Mouse (Mus musculus) midbrain, postnatal 0 days (tissue): ENCODE results near the gene Btbd3. TPM values are rescaled to one million over a fixed set of nuclear protein-coding genes. Genes with fewer than 3 reads are reported as not detected.

Experiments
- ATAC-seq: fragments of 200-750 bp; cut with Nextera tagmentation; 2 replicates; pipeline ENCODE4 v1.8.0; 2017; ENCODE audit warnings: moderate number of reproducible peaks, mild to moderate bottlenecking, moderate TSS enrichment, moderate library complexity; ENCODE audit not compliant: low FRiP score
- DNase-seq: peaks from one replicate; pipeline ENCODE4 v3.0.0-alpha.2; 2015; ENCODE audit warnings: low spot score
- H3K27ac ChIP-seq: fragments of 300-500 bp; sonication (generic); 2 replicates; pipeline ENCODE4 v1.5.1; 2014; ENCODE audit warnings: low read depth, mild to moderate bottlenecking, low read length, mixed read lengths
- H3K27me3 ChIP-seq: fragments of 300-500 bp; sonication (generic); 2 replicates; pipeline ENCODE4 v1.6.1; 2014; ENCODE audit warnings: low read length, control low read depth, mixed read lengths; ENCODE audit not compliant: insufficient read depth
- H3K36me3 ChIP-seq: fragments of 300-500 bp; sonication (generic); 2 replicates; pipeline ENCODE4 v1.6.1; 2014; ENCODE audit warnings: low read length, control low read depth, mixed read lengths; ENCODE audit not compliant: insufficient read depth
- H3K4me1 ChIP-seq: fragments of 300-500 bp; sonication (generic); 2 replicates; pipeline ENCODE4 v1.6.1; 2014; ENCODE audit warnings: mild to moderate bottlenecking, control low read depth, antibody characterized with exemption, low read length, mixed read lengths; ENCODE audit not compliant: insufficient read depth
- H3K4me2 ChIP-seq: fragments of 300-500 bp; sonication (generic); 2 replicates; pipeline ENCODE4 v1.6.1; 2014; ENCODE audit warnings: low read depth, mild to moderate bottlenecking, low read length, mixed read lengths; ENCODE audit not compliant: poor library complexity, severe bottlenecking
- H3K4me3 ChIP-seq: fragments of 300-500 bp; sonication (generic); 2 replicates; pipeline ENCODE4 v1.5.1; 2014; ENCODE audit warnings: low read depth, mild to moderate bottlenecking, low read length, moderate library complexity
- H3K9ac ChIP-seq: fragments of 300-500 bp; sonication (generic); replicated peaks from 2 replicates; pipeline ENCODE4 v1.6.1; 2014; ENCODE audit warnings: mild to moderate bottlenecking, low read length, moderate library complexity, mixed read lengths; ENCODE audit not compliant: poor library complexity, severe bottlenecking
- H3K9me3 ChIP-seq: fragments of 300-500 bp; sonication (generic); 2 replicates; pipeline ENCODE4 v1.6.1; 2016; ENCODE audit warnings: low read length, control low read depth
- CTCF ChIP-seq: IDR thresholded peaks from 2 replicates; pipeline ENCODE4 v1.5.1; 2016; ENCODE audit warnings: antibody characterized with exemption, mild to moderate bottlenecking
- WGBS: fragments of 180-500 bp; shearing (Covaris S2); extraction: QIAGEN DNeasy Blood & Tissue Kit; methylation state at CpG from one replicate; pipeline ENCODE4 v1.1.7; 2014; 5-methylcytosine and 5-hydroxymethylcytosine counted together
- polyA plus RNA-seq: library from polyadenylated mRNA; unstranded; fragments of >200 nt; fragmentation: Nextera tagmentation; extraction: Ambion mirVana; gene quantifications from 2 replicates; pipeline ENCODE4 v1.2.1, GENCODE M21; 2015
- total RNA-seq: library from RNA; depleted of rRNA; stranded (reverse); fragments of >200 nt; gene quantifications from 2 replicates; pipeline ENCODE4 v1.2.3, GENCODE M21; 2014

Gene Btbd3
- total and polyA plus RNA-seq, 2 experiments from 2014 or later = 37.0 to 60.1 TPM

- no peaks in the 10 kb centered on the region for H3K36me3 ChIP-seq
- H3K4me2 ChIP-seq = no peak overlapping the region
- H3K27me3 ChIP-seq = no peaks in the 10 kb centered on the region
- no peak for TF ChIP-seq CTCF
- H3K27ac ChIP-seq = no peak overlapping the region
- ATAC-seq (no peak), DNase-seq (no peak)
- H3K9me3 ChIP-seq = no peaks in the 10 kb centered on the region
- 26% methylated on average over 5 of the region's 5 CpGs for WGBS
- H3K4me3 ChIP-seq = no peak overlapping the region
- H3K9ac ChIP-seq = no peak overlapping the region
- no peaks in the 10 kb centered on the region for H3K4me1 ChIP-seq
Measured at GRCm38 (mm10) chr2:138412537-138412936, 156.2 kb downstream of the Btbd3 start.

- Histone ChIP-seq H3K9ac (no peak overlapping the region), H3K9me3 (no peaks in the 10 kb centered on the region), H3K27ac (no peak overlapping the region), H3K4me3 (no peak overlapping the region), H3K4me1 (no peaks in the 10 kb centered on the region), H3K4me2 (no peak overlapping the region), H3K27me3 (no peaks in the 10 kb centered on the region), H3K36me3 (no peaks in the 10 kb centered on the region)
- DNase-seq = no peak
- TF ChIP-seq CTCF = no peak
- 88% methylated on average over 2 of the region's 2 CpGs for WGBS
- ATAC-seq = no peak
Measured at GRCm38 (mm10) chr2:138422321-138422720, 166.0 kb downstream of the Btbd3 start.

GRCm38 (mm10) chr2:138431991-138432390 is 175.6 kb downstream of the Btbd3 start:
- WGBS = 46% methylated on average over 2 of the region's 2 CpGs
- ATAC-seq = no peak
- Histone ChIP-seq H3K9me3 (no peaks in the 10 kb centered on the region), H3K27me3 (no peaks in the 10 kb centered on the region), H3K9ac (no peak overlapping the region), H3K4me3 (no peak overlapping the region), H3K27ac (no peak overlapping the region), H3K4me2 (no peak overlapping the region), H3K4me1 (no peaks in the 10 kb centered on the region), H3K36me3 (no peaks in the 10 kb centered on the region)
- no peak for TF ChIP-seq CTCF
- DNase-seq = no peak

GRCm38 (mm10) chr2:138446466-138446865 is 190.1 kb downstream of the Btbd3 start:
- 19% methylated on average over 3 of the region's 3 CpGs for WGBS
- H3K9me3 ChIP-seq = no peaks in the 10 kb centered on the region
- H3K4me3 ChIP-seq = no peak overlapping the region
- no peak for TF ChIP-seq CTCF
- H3K4me2 ChIP-seq = no peak overlapping the region
- ATAC-seq = no peak
- H3K36me3 ChIP-seq = no peaks in the 10 kb centered on the region
- H3K27me3 ChIP-seq = no peaks in the 10 kb centered on the region
- no peak overlapping the region for H3K27ac ChIP-seq
- H3K4me1 ChIP-seq = no peaks in the 10 kb centered on the region
- no peak overlapping the region for H3K9ac ChIP-seq
- DNase-seq = peak; percentile 26

- no peak for DNase-seq
Measured at GRCm38 (mm10) chr2:138446943-138447342, 190.6 kb downstream of the Btbd3 start.

GRCm38 (mm10) chr2:138447681-138448080 is 191.3 kb downstream of the Btbd3 start:
- Histone ChIP-seq H3K4me2 (no peak overlapping the region), H3K27ac (no peak overlapping the region), H3K4me3 (no peak overlapping the region), H3K9ac (no peak overlapping the region), H3K4me1 (no peaks in the 10 kb centered on the region), H3K9me3 (no peaks in the 10 kb centered on the region), H3K36me3 (no peaks in the 10 kb centered on the region), H3K27me3 (no peaks in the 10 kb centered on the region)
- TF ChIP-seq CTCF = no peak
- WGBS = 96% methylated on average over 3 of the region's 3 CpGs
- ATAC-seq (no peak), DNase-seq (no peak)

More at GRCm38 (mm10) chr2:138446943-138447342, 190.6 kb downstream of the Btbd3 start:
- Histone ChIP-seq H3K36me3 (no peaks in the 10 kb centered on the region), H3K27ac (no peak overlapping the region), H3K9ac (no peak overlapping the region), H3K9me3 (no peaks in the 10 kb centered on the region), H3K4me2 (no peak overlapping the region), H3K4me3 (no peak overlapping the region), H3K27me3 (no peaks in the 10 kb centered on the region), H3K4me1 (no peaks in the 10 kb centered on the region)
- ATAC-seq = no peak
- TF ChIP-seq CTCF = no peak
- WGBS = 49% methylated on average over 7 of the region's 7 CpGs
